Mouse (Mus musculus) kidney, postnatal 0 days (tissue): Measurements from ENCODE around the gene Hoxa3. TPM values are rescaled to one million over a fixed set of nuclear protein-coding genes. Genes with fewer than 3 reads are reported as not detected.

Source experiments
- ATAC-seq: fragments of 200-750 bp; cut with Nextera tagmentation; replicated peaks from 2 replicates; pipeline ENCODE4 v1.8.0; 2017; ENCODE audit warnings: low read depth, moderate number of reproducible peaks, moderate TSS enrichment, moderate library complexity; ENCODE audit not compliant: low FRiP score
- DNase-seq: peaks from one replicate; pipeline ENCODE4 v3.0.0-alpha.2; 2016; ENCODE audit warnings: low spot score
- H3K27ac ChIP-seq: fragments of 300-500 bp; sonication (generic); 2 replicates; pipeline ENCODE4 v1.5.1; 2014; ENCODE audit warnings: mild to moderate bottlenecking
- H3K27me3 ChIP-seq: fragments of 300-500 bp; sonication (generic); 2 replicates; pipeline ENCODE4 v1.6.1; 2014; ENCODE audit warnings: low read length, mixed read lengths; ENCODE audit not compliant: insufficient read depth
- H3K36me3 ChIP-seq: fragments of 300-500 bp; sonication (generic); 2 replicates; pipeline ENCODE4 v1.6.1; 2014; ENCODE audit warnings: low read length, mixed read lengths; ENCODE audit not compliant: insufficient read depth
- H3K4me1 ChIP-seq: fragments of 300-500 bp; sonication (generic); replicated peaks from 2 replicates; pipeline ENCODE4 v1.6.1; 2014; ENCODE audit warnings: antibody characterized with exemption, low read length, mixed read lengths; ENCODE audit not compliant: insufficient read depth
- H3K4me2 ChIP-seq: fragments of 300-500 bp; sonication (generic); 2 replicates; pipeline ENCODE4 v1.6.1; 2014; ENCODE audit warnings: mild to moderate bottlenecking, low read length, moderate library complexity, mixed read lengths
- H3K4me3 ChIP-seq: fragments of 300-500 bp; sonication (generic); replicated peaks from 2 replicates; pipeline ENCODE4 v1.5.1; 2014; ENCODE audit warnings: low read depth, low read length
- H3K9ac ChIP-seq: fragments of 300-500 bp; sonication (generic); 2 replicates; pipeline ENCODE4 v1.6.1; 2014; ENCODE audit warnings: low read depth, low read length
- H3K9me3 ChIP-seq: fragments of 300-500 bp; sonication (generic); replicated peaks from 2 replicates; pipeline ENCODE4 v1.6.1; 2016; ENCODE audit warnings: low read length, inconsistent platforms, mixed read lengths
- CTCF ChIP-seq: IDR thresholded peaks from 2 replicates; pipeline ENCODE4 v1.5.1; 2016; ENCODE audit warnings: antibody characterized with exemption, low read depth, mild to moderate bottlenecking, moderate library complexity
- WGBS: fragments of 180-500 bp; shearing (Covaris S2); extraction: QIAGEN DNeasy Blood & Tissue Kit; methylation state at CpG from one replicate; pipeline ENCODE4 v1.1.7; 2014; 5-methylcytosine and 5-hydroxymethylcytosine counted together
- polyA plus RNA-seq: library from polyadenylated mRNA; unstranded; fragments of >200 nt; fragmentation: Nextera tagmentation; extraction: Ambion mirVana; gene quantifications from 2 replicates; pipeline ENCODE4 v1.2.1, GENCODE M21; 2015

Hoxa3 gene
- polyA plus RNA-seq, 1 experiment from 2014 or later = 4.8 TPM

DNA sequence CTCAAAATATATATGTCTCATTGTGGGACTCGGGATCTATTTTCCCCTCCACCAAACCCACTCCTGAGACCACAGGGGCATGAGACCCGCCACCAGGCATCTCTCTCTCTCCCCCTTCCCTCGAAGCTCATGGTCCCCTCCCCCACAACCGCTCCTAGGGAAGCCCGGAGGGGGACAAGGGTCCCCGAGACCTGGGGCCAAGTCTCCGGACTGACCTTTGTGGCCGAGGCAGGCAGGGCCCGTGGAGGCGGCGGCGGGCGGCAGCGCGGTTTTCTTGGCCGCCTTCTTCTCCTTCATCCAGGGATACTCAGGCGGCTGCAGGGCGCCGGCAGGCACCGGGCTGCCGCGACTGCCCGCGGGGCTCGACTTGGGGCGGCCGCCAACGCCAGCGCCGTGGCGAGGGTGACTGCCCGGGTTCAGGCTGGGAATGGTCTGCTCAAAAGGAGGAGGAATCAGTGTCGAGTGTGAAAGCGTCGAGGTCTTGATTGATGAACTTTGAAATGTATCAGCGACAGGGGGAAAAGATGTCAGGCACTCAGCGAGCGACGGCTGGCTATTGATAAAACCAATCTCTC lies 49.0 kb downstream of the Hoxa3 start:
- H3K9me3 ChIP-seq = no peaks in the 10 kb centered on the region
- peak overlapping the region; percentile 81 for H3K4me2 ChIP-seq
- ATAC-seq = no peak
- 1% methylated on average over 38 of the region's 39 CpGs for WGBS
- TF ChIP-seq CTCF = no peak
- no peaks in the 10 kb centered on the region for H3K27me3 ChIP-seq
- H3K9ac ChIP-seq = peak overlapping the region; percentile 50
- peak overlapping the region; percentile 36 for H3K4me3 ChIP-seq
- peak overlapping the region; percentile 75 for H3K27ac ChIP-seq
- H3K36me3 ChIP-seq = no peaks in the 10 kb centered on the region
- peaks cover 63% of the 10 kb centered on the region for H3K4me1 ChIP-seq
- peak; percentile 65 for DNase-seq

GRCm38 (mm10) chr6:52163366-52164031 lies 49.6 kb downstream of the Hoxa3 start:
- H3K4me2 ChIP-seq = peak overlapping the region; percentile 81
- H3K27ac ChIP-seq = peak overlapping the region; percentile 75
- H3K36me3 ChIP-seq = no peaks in the 10 kb centered on the region
- no peaks in the 10 kb centered on the region for H3K9me3 ChIP-seq
- 25% methylated on average over 17 of the region's 17 CpGs for WGBS
- DNase-seq = peak; percentile 85
- no peak for ATAC-seq
- peak overlapping the region; percentile 36 for H3K4me3 ChIP-seq
- no peak for TF ChIP-seq CTCF
- H3K4me1 ChIP-seq = peaks cover 61% of the 10 kb centered on the region
- no peaks in the 10 kb centered on the region for H3K27me3 ChIP-seq
- H3K9ac ChIP-seq = no peak overlapping the region; the same call in 1 of the 2 replicates

DNA sequence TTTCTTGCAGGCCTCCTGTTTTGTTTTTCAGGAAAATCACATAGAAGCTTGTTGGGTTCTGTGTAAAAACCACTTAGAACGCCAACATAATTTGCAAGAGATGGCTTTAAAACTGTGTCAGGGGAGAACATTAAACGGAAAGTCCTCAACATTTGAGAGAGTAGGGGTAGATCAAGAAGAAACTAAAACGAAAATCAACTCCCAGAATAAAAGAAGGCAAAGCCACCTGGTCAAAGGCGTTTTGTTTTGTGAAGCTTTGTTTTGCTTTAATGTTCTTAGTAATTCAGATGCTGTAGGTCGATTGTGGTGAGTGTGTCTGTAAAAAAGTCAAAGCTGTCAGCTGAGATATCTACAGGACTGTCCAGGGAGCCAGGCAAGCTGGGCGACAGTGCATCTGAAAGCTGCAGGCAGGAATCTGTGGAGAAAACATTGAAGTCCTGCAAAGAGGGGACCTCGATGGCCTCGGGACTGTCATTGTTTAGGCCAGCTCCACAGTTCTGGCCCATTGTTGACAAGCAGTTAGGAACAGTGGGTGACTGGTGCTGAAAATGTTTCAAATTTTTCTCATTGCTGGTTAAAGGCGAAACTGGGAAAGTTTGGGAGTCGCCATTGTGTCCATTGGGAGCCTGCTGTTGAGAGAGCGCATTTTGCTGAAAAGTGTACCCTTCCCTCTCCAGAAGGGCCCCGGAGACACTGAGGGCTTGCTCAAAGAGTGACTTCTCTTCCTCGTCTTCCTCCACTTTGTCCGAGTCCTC lies 50.3 kb downstream of the Hoxa3 start:
- no peaks in the 10 kb centered on the region for H3K9me3 ChIP-seq
- DNase-seq (no peak), ATAC-seq (no peak)
- H3K27ac ChIP-seq = peak overlapping the region; percentile 75
- WGBS = 40% methylated on average over 14 of the region's 14 CpGs
- peak overlapping the region; percentile 81 for H3K4me2 ChIP-seq
- H3K9ac ChIP-seq = no peak overlapping the region; the same call in 1 of the 2 replicates
- no peaks in the 10 kb centered on the region for H3K36me3 ChIP-seq
- peak overlapping the region; percentile 36; the same call in 1 of the 2 replicates for H3K4me3 ChIP-seq
- no peaks in the 10 kb centered on the region for H3K27me3 ChIP-seq
- TF ChIP-seq CTCF = no peak
- peaks cover 57% of the 10 kb centered on the region for H3K4me1 ChIP-seq

- H3K27ac ChIP-seq = no peak overlapping the region
- no peak overlapping the region for H3K4me3 ChIP-seq
- no peak for TF ChIP-seq CTCF
- H3K9ac ChIP-seq = no peak overlapping the region
- peak overlapping the region; percentile 37; the same call in 1 of the 2 replicates for H3K4me2 ChIP-seq
- peaks cover 57% of the 10 kb centered on the region for H3K4me1 ChIP-seq
- WGBS = 49% methylated on average over 1 of the region's 1 CpGs
- H3K9me3 ChIP-seq = no peaks in the 10 kb centered on the region
- H3K27me3 ChIP-seq = 0 out of 2 replicates have a peak, but pooled peaks cover 3% of the 10 kb centered on the region
- ATAC-seq = no peak
- DNase-seq = no peak
- no peaks in the 10 kb centered on the region for H3K36me3 ChIP-seq
Observed at GRCm38 (mm10) chr6:52162093-52162380, 51.1 kb downstream of the Hoxa3 start.

DNA sequence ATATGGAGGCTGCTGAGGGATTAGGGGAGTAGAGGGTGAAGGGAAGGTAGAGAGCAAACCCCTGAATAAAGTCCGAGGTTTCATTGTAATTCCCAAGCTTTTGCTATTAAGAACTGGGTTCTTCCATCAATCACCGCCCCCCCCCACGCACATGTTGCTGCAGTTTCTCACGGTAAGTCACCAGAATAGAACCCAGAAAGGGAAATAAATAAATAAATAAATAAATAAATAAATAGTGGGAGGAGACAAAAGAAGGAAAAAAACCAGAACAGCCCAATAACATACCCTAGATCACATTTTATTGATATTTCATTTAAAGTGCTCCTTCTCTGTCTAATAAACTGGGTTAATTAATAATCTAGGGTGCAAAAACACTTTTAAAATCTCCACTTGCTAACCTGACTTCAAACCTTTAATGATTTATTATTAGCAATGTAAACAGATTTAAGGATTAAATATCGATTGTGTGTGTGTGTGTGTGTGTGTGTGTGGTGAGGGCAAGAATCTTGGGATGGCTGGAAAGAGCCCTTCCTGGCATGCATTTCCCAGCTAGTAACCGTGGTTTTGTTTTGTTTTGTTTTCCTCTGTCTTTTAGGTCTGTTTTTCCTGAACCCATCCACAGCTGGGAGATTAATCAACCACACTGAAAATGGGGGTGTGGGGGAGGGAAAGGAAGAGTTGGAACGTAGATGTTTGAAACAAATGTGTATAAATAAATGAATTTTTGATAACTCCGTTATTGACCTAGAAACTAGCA lies 51.6 kb downstream of the Hoxa3 start:
- Histone ChIP-seq H3K4me3 (0 out of 2 replicates have a peak overlapping the region, but pooled peaks have one; percentile 5), H3K27ac (peak overlapping the region; percentile 89), H3K4me2 (peak overlapping the region; percentile 95), H3K9ac (no peak overlapping the region), H3K27me3 (0 out of 2 replicates have a peak, but pooled peaks cover 7% of the 10 kb centered on the region), H3K36me3 (no peaks in the 10 kb centered on the region), H3K9me3 (no peaks in the 10 kb centered on the region), H3K4me1 (peaks cover 52% of the 10 kb centered on the region)
- TF ChIP-seq CTCF = no peak
- WGBS = 16% methylated on average over 8 of the region's 8 CpGs
- ATAC-seq (no peak), DNase-seq (no peak)
